Mouse (Mus musculus) erythroblast, embryonic 14.5 days (primary cell): ENCODE measurements around the gene Atxn7l3b.

ENCODE experiments used
- GATA1 ChIP-seq: IDR thresholded peaks from 2 replicates; pipeline ENCODE4 v1.6.1; 2012; ENCODE audit warnings: low read length, inconsistent platforms, mixed read lengths
- TAL1 ChIP-seq: IDR thresholded peaks from 3 replicates; pipeline ENCODE4 v1.6.1; 2012; ENCODE audit warnings: low read length, inconsistent platforms, mixed read lengths

DNA sequence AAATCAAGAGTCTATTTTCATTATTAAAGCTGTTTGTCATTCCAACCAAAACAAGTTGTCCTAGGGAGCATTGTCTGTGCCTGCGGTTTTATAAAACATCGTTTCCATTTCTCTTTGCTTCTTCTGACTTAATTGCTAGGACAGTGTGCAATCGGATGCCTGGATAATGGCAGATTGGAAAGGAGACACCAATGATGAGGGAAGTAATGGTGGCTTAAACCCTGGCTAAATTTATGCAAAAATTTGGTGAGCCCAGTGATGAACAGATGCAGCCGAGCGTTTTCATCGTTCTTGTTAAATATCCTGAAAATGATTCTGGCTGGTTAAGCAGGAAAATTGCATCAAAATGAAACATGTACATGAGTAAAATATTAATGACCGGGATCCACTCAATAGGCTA, 28.6 kb downstream of the Atxn7l3b start:
- no peak for TF ChIP-seq GATA1
- TF ChIP-seq TAL1, result no peak
